Mouse (Mus musculus): ENCODE measurements at regions not wholly inside any gene's neighbourhood (a gene's known extent, or its start where the extent isn't known, plus 50 kb on each side); places are given as distances from the start of the nearest gene placed in this dataset.

DNA sequence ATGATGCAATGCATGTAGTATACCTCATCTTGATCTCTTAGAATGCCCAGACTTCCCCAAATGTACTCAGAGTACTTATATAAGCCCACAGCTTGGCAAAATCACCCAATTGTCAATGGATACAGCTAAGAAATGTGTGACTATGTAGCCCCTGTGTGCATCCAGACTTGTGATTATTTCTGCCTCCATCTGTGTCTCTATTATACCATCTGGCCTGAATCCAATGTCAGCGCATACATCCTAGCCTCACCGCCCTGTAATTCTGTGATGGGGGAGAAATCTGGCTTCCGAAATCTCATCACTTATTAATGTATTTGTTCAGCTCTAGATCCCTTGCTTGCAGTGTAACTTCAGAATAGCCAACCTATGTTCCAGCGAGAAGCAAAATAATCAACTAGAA, 50.9 kb upstream of the Wscd1 start:
- Histone ChIP-seq H3K9me3 (replicated peaks; ENCODE audit: insufficient read depth, low read length) (no peaks in the 10 kb centered on the region), H3K27ac (ENCODE audit: control insufficient read depth, low read depth, low read length) (no peak overlapping the region), H3K9ac (ENCODE audit: control insufficient read depth, low read depth, low read length, poor library complexity, severe bottlenecking) (no peak overlapping the region), H3K36me3 (ENCODE audit: control insufficient read depth in 1 of 2, insufficient read depth in 2 of 2, low read length in 2 of 2) (no peaks in the 10 kb centered on the region), H3K4me1 (ENCODE audit: control insufficient read depth in 1 of 2, insufficient read depth in 2 of 2, low read length in 2 of 2) (no peaks in the 10 kb centered on the region), H3K27me3 (ENCODE audit: control insufficient read depth in 1 of 2, insufficient read depth in 2 of 2, low read length in 2 of 2) (no peaks in the 10 kb centered on the region), H3K79me2 (ENCODE audit: control insufficient read depth, insufficient read depth, low read length, poor library complexity) (no peaks in the 10 kb centered on the region), H3K4me3 (ENCODE audit: control insufficient read depth in 1 of 2, insufficient read depth in 1 of 2, low read depth in 2 of 2, low read length in 2 of 2) (no peak overlapping the region)
- no peak for TF ChIP-seq KAT2A (conservative IDR thresholded peaks at IDR 0.05; ENCODE audit: low read depth, low read length)
- TF ChIP-seq CTCF (IDR thresholded peaks at IDR 0.05 in 2 of 3, conservative IDR thresholded peaks at IDR 0.05 in 1 of 3; ENCODE audit: control insufficient read depth in 1 of 3, insufficient read depth in 1 of 3, low read depth in 2 of 3, low read length in 3 of 3, poor library complexity in 1 of 3, severe bottlenecking in 1 of 3): no peak
- TF ChIP-seq GATA1 (IDR thresholded peaks at IDR 0.05; ENCODE audit: low read depth, low read length): no peak
- no peak for TF ChIP-seq POLR2A (IDR thresholded peaks at IDR 0.05; ENCODE audit: control insufficient read depth in 1 of 2, insufficient read depth in 1 of 2, low read depth in 1 of 2, low read length in 2 of 2, poor library complexity in 1 of 2)
- no peak for TF ChIP-seq MAX (IDR thresholded peaks at IDR 0.05; ENCODE audit: low read length)
- no peak for TF ChIP-seq ELF1 (IDR thresholded peaks at IDR 0.05; ENCODE audit: low read depth, low read length)
- no peak for DNase-seq (ENCODE audit: low read depth, low spot score)
